Mouse (Mus musculus) c-Kit-positive CD71-positive TER-119-negative erythroid progenitor cells, embryonic 14.5 days (primary cell): Measurements from ENCODE around the gene Reep6.

Experiments
- DNase-seq: peaks from one replicate; pipeline ENCODE4 v3.0.0-alpha.2; 2013; ENCODE audit warnings: low read depth

The Reep6 gene

DNA sequence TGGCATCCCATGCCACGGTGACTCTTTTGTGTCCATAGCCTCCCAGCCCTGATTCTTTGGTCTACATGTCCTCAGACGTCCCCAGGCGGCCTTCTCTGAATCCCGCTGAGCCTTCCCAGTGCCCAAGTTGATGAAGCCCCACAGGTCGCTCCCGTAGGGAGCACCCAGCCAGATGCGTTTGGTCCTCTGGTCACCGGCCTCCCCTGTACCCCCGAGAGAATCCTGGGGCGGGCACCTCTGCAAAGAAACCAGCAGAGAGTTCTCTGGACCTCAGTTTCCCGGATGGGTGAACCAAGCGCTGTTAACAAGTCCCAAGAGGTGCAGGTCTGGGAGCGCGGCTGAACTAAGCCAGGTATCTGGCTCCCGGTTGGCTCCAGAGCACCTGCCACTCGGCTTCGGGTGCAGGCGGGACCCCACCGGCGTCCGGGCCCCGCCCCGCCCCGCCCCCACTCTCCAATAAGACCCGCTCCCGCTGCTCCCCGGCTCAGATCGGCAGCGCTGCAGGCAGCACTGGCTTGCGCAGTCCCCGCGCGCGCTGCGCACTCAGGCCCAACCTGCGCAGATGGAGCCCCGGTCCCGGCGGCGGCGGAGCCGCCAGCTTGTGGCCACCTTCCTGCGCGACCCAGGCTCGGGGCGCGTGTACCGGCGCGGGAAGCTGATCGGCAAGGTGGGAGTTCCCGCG, 26.4 kb downstream of the Reep6 start, which contains the start of gene Plk5:
TSS of gene Plk5 (plus strand) at position 459 of the 682 bp plus-strand sequence.
- DNase-seq, result no peak

DNA sequence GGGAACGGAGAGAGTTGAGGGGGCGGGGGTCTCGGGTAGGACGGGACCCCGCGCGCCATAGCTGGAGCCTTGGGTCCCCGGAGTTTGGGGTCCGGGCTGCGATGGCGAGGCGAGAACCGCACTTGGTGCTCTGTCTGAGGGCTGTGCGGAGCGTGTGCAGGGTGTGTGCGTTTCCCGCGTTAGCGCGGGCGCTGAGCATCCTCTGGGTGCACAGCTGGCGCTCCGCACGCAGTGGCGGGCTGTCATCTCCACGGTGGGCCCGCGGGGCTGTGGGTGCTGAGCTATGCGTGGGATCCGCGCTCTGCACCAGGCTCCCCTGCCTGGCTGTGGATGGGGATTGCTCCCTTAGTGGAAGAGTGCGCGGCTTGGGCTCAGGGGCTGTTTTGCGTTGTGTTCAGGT, 27.0 kb downstream of the Reep6 start:
- no peak for DNase-seq

DNA sequence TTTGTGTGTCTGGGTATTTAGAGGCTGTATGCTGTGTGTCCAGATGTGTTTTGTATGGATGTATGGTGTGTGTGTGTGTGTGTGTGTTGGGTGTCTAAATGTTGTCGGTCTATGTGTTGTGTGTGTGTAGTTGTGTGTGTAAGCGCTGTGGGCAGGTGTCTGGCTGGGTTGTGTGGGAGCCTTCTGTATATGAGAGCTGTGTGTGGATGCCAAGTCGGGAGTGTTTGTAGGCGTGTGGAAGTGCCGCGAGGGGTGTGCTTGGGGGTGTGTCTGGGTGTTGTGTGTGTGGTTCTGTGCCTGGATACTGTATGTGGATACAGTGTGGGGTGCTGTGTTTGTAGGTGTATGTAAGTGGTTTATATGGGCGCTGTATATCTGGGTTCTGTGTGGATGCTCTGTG, 27.6 kb downstream of the Reep6 start:
- DNase-seq, result no peak

DNA sequence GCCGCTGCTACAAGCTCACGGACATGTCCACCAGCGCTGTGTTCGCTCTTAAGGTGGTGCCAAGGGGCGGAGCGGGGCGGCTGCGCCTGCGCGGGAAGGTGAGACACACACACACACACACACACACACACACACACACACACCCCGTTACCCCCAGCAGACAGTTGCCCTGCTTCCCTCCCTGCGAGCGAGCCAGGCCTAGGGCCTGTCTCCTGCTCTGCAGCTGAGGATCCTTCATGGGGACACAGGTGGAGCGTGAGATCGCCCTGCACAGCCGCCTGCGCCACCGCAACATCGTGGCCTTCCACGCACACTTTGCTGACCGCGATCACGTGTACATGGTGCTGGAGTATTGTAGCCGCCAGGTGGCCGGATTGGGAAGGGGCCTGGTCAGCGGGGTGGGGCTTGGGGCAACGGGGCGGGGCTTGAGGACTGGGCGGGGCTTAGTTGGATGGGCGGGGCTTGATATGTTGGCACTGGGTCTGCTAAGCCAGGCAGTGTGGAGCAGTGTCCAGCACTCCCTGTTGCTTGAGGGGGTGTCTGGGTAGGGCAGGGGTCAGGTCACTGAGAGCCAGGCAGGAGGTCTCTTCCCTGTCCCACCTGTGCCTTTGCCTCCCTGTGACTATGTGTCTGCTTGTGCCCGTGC, 28.4 kb downstream of the Reep6 start:
- no peak for DNase-seq

DNA sequence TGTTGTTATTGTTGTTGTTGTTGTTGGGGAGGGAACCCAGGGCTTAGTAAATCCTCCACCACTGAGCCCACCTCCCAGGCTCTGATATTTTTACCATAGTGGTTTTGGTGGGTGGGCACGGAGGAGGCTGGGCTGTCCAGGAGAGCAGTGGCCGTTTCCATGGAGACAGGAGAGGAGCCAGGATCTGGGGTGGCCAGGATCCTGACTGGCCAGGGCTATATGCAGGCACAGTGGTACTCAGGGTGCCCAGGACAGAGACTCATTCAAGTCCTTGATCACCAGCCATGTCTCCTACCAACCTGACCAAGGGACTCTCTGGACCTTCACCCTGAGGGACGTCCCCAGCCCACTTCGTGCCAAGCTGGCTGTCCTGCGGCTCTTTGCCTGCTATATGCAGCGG, 34.0 kb downstream of the Reep6 start:
- DNase-seq, result no peak

DNA sequence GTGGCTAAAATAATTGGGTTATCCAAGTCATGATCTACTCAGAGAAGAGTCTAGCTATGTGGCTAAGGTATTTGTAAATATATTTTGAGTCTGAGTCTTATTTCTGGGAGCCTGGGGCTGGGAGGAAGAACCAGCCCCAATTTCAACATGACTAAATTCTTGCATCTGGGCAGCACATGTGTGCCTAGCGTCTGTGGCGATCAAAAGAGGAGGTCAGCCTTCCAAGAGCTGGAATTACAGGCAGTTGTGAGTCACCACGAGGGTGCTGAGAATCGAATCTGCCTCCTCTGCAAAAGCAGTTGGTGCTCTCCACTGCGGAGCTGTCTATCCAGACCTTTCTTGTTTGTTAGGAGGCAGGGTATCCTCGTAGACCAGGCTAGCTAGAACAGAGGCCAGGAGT, 36.0 kb downstream of the Reep6 start:
- DNase-seq, result no peak

DNA sequence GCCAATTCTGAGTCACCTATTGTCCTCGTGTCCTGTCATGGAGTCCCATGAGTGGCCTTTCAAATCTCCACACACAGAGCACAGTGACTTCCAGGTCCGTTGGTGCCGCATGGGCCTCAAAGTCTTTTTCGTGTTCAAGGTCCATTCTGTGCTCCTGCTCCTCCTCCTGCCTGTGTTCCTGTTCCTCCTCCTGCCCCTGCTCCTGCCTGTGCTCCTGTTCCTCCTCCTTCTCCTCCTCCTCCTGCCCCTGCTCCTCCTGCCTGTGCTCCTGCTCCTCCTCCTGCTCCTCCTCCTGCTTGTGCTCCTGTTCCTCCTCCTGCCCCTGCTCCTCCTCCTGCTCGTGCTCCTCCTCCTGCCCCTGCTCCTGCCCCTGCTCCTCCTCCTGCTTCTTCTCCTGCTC, 38.2 kb downstream of the Reep6 start:
- no peak for DNase-seq

DNA sequence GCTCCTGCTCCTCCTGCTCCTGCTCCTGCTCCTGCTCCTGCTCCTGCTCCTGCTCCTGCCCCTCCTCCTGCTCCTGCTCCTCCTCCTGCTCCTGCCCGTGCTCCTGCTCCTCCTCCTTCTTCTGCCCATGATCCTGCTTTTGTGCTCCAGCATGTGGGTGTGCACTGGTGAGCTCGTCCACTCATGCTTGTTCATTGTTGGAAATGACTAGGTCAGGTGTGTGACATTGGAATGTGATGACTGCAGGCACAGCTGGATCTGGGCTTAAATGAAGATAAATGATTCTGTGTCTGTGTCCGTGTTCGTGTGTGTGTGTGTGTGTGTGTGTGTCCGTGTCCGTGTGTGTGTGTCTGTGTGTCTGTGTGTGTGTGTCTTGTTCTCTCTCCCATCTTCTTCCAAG, 38.6 kb downstream of the Reep6 start:
- DNase-seq, result no peak

DNA sequence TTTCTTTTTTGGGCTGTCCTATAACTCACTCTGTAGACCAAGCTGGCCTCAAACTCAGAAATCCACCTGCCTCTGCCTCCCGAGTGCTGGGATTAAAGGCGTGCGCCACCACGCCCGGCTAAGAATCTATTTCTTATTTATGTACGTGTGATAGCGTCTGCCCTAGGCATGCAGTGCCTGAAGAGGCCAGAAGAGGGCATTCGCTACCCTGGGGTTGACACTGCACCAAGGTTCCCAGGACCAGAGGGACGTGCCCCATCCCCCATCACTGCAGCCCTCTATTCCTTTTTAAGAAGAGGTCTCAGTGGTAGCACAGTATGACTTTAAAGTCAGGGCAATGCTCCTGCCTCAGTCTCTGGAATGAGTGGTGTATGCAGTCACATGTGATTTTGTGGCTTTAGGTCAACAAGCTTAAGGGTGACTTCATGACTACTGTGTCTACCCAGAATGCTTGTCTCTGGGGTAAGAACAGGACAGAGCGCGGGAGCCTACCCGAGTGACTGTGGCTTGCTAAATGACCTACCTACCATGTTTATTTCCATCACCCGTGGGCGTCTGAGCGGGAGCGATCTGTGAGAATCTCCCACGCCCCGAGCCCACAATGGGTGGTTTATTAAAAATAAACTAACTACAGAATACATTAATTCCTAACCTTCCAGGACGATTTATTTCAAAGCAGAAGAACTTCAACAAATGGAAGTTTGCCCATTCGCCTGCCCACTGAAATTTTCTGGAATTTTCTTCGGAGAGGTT, 40.4 kb downstream of the Reep6 start:
- no peak for DNase-seq

DNA sequence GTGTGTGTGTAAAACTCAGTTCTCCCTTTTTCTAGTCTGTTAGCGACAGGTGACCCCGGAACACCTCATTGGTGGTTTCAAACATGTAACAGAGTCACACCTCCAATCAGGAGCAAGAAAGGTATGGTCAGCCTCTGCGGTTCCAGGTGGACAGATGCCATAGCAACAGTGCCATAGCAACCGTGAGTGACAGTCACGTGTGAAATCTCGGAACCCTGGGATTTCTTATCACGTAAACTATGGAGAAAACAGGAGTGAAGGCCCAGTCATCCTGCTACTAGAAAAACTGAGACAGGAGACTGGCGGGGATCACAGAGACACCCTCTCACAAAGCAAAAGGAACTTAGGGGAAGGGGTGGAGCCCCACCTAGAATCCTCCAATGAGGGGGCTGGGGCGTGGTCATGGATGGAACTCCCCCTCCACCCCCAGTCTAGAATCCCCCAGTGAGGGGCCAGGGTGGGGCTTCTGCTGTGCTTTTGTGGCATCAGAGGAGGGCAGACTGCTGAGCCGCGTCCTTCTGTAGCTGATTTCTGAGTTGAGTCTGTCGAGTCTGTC, 41.7 kb downstream of the Reep6 start:
- DNase-seq, result no peak

DNA sequence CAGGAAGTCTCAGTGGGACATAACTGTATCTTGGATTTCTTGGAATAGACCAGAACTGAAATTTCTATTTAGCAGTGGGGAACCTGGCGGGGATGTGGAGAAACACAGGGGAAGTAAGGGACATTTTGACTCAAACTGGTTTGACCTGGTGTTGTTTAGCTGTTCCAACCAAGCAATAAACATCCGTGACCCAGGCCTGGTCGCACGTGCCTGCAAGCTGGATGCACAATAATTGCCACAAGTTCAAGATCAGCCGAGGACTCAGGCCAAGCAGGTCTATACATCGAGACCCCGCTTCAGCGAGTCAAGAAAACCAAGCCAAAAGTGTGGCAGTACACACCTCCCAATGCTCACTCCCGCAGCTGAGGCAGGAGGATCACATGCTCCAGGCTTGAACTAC, 42.2 kb downstream of the Reep6 start:
- no peak for DNase-seq

DNA sequence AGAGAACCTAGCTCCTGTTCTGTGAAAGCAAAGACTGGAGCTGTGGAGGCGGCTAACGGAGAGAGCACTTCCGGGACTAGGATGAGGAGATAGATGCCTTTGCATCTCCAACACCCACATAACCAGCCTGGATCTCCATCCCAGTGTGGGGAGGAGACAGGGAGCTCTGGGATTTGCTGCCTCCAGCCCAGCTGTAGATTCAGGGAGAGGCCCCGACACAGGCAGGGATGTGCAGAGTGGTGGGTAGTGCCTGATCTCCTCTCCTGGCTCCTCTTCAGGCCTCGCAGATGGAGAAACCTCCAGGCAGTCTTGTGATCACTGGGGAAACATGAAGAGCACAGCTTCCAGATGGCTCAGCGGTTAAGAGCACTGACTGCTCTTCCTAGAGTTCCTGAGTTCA, 43.0 kb downstream of the Reep6 start:
- no peak for DNase-seq

DNA sequence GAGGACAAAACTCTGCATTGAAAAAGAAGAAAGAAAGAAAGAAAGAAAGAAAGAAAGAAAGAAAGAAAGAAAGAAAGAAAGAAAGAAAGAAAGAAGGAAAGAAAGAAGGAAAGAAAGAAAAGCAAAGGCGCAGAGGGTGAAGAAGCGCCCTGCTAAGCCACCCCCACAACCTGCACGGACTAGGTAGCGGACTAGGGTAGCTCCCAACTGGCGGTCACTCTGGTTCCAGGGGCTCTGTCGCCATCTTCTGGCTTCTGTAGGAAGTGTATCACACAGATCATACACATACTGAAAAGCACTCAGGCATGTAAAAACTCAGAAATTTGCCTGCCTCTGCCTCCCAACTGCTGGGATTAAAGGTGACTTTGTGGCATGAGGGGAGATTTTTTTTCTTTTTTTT, 44.3 kb downstream of the Reep6 start:
- DNase-seq, result peak; percentile 68

DNA sequence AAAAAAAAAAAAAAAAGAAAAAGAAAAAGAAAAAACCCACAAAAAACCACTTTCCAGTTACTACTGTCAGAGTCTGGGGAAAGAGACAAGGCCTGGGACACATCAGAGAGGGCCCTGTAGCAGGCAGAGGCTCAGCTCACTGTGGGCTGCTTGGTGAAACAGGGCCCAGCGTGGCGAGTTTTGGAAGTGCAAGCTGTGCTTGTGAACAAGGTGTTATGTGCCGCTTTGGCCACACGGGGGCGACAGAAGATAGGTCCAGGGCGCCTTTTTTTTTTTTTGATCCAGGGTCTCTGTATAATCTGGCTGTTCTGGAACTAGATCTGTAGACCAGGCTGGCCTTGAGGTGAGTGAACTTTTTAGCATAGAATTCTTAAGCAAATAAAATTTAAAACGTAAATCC, 46.4 kb downstream of the Reep6 start:
- peak; percentile 89 for DNase-seq

DNA sequence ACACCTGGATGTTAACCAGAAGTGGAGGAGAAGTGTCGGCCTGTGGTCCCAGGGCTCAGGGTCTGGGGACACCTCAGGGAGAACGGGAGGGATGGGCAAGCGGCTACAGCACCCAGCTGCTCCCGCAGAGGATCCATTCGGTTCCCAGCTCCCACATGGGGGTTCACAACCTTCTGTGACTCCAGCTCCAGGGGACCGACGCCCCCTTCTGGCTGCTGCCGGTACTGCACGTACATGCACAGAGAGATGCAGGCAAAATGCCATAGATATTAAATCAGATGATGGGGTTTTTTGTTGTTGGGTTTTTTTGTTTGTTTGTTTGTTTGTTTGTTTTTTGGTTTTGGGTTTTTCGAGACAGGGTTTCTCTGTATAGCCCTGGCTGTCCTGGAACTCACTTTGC, 48.0 kb downstream of the Reep6 start:
- no peak for DNase-seq

DNA sequence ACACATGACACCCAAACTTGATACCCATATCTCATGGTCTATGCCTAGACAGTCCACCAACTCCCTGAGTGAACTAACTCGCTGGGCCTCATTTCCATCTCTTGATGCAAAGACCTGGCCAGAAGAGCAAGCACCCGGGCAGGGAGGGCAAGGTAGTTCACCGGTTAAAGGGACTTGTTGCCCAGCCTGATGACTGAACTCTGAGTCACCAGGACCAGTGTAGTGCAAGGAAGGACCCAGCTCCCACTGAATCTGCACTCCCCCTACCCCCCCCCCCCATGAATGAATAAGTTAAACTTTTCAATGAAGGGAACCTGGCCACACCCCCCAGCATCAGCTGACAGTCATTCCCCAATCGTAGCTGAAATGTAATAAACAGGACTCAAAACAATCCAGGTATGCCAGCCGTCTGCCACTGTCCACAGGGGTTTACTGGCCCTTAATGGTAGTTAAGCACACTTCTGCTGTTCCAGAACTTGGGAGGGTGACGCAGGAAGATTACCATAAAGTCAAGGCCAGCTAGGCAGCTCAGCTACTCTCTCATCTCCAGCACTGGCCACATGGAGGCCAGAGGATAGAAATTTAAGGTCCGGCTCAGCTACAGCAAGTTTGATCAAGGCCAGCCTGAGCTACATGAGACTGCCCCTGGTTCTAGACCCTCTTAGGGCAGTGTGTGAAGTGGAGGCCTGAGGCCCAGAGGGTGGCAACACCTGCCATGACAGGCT, 53.0 kb downstream of the Reep6 start:
- DNase-seq, result no peak

DNA sequence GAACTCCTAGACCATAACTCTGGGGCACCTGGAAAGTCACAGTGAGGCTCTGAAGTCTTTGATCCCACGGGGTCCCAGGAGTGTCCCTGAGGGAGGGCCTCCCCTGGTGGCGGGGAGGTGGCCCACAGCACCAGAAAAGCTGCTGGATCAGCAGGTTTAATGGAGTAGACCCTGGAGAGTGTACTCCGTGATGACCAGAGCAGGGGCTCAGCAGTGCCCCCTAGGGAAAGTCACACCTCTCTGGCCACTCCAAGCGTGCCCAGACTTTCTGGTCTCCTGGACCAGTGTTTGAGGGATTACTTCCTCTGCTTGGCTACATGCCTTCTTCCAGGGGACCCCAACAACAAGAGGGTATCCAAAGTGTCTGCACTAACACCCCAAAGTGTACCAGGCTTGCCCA, 53.7 kb downstream of the Reep6 start:
- no peak for DNase-seq

DNA sequence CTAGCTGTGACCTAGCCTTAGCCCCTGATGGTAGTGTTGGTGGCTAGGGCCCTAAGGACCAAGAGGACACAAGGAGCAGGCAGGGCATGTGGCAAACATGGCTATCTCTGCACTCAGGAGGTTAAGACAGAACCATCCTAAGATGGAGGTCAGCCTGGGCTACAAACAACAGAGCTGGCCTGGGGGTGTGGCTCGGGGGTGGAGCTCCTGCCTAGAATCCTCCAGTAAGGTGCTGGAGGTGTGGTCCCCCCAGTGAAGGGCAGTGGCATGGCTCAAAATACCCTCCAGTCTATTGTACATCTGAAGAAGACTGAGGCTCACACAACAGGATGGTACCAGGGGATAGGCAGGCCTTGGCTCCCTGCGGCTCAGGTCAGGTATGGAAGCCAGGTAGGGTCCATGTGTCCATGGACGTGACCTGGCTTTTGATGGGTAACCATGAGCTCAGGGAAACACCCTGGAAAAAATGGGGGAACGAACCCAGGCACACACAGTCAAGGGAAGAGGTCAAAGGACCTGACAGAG, 54.4 kb downstream of the Reep6 start:
- DNase-seq, result no peak

DNA sequence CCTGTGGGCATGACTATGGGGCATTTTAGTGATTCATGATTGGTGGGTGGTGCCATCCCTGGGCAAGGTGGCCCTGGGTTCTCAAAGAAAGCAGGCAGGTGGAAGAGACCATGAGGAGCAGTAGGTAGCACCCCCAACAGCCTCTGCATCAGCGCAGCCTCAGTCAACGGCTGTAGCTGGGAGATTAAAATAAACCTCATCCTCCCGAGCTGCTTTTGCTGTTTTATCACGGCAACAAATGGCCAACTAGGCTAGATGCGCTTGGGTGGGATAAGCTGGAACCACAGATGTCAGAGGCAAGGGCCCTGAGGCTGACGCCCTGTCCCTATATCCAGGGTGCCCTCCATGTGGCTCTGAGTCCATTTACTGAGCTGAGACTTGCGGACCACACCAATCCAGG, 55.0 kb downstream of the Reep6 start:
- DNase-seq, result peak; percentile 72

DNA sequence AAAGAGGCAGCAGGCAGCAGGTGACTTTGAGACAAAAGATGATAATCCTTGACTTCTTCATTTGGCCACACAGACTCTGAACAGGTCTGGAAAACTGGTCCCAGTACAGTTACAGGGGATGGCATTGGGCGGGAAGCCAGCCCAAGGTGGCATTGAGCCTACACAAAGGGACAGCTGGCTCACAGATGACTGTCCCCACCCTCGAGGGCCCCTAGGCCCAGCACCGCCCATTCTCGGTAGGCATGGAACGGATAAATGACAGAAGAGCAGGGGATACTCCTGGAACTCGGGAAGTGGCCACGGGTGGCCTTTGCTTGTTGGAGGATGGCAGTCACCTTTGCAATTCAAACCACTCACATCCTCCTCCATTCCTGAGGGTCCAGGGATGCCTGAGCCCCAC, 55.6 kb downstream of the Reep6 start:
- no peak for DNase-seq
